Mouse (Mus musculus) thymus, adult 2 months (tissue): Measurements from ENCODE around the gene Ankrd39.

Experiments
- CTCF ChIP-seq: fragments of 200-500 bp; IDR thresholded peaks from 2 replicates; pipeline ENCODE4 v1.5.1; 2012; ENCODE audit warnings: mild to moderate bottlenecking, control low read depth, low read length, moderate library complexity, borderline replicate concordance; ENCODE audit not compliant: control insufficient read depth, poor library complexity, insufficient read depth; ENCODE audit errors: extremely low read depth
- POLR2A ChIP-seq: fragments of 200-500 bp; IDR thresholded peaks from 2 replicates; pipeline ENCODE4 v1.6.1; 2012; ENCODE audit warnings: mild to moderate bottlenecking, low read length, control low read depth, moderate library complexity; ENCODE audit not compliant: control insufficient read depth, poor library complexity, insufficient read depth; ENCODE audit errors: extremely low read depth

DNA sequence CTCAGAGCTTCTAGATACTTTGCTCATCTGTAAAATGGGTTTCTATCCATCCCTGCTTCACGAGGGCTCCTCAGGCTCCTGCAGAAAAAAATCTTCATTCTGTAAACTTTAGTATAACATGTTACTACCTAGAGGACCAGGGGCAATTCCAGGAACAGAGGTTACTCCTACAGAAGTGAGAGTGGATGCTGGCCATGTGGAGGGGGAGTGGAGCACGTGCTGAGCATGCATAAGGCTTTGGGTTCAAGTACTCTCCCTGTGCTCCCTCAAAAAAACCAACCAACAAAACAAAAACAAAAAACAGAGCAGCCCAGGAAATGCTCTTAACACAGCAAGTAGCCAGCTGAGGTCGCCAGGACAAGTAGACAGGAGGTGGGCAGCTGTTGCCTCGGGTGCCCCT is 16.4 kb upstream of the Ankrd39 start:
- TF ChIP-seq CTCF (no peak), POLR2A (no peak)
